Mouse (Mus musculus) cerebellum, adult 18-20 months (tissue): ENCODE data around the gene Myt1l.

Source experiments
- DNase-seq, 2 experiments: peaks; one replicate each; pipeline ENCODE4 v3.0.0; 2021

Myt1l gene

DNA sequence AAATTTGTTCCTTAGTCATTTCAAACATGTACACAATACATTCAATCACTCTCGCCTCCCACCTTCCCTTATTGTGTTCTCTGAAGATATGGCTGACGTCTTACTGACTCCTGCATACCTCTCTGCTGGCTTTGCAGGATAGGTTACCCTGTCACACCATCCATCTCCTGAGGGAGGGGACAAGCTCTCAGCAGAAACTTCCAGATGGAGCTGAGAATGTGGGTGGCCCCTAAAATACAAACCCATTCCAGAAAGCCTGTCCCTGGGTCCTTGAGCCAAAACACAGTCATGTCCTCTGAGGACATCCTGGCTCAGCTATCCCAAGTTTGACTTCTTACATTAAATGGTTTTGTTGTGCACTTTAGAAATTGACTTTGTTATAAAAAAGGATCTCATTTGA lies 129.7 kb downstream of the Myt1l start:
- no peak for DNase-seq

GRCm38 (mm10) chr12:29671984-29672383 lies 143.8 kb downstream of the Myt1l start:
- no peak for DNase-seq

DNA sequence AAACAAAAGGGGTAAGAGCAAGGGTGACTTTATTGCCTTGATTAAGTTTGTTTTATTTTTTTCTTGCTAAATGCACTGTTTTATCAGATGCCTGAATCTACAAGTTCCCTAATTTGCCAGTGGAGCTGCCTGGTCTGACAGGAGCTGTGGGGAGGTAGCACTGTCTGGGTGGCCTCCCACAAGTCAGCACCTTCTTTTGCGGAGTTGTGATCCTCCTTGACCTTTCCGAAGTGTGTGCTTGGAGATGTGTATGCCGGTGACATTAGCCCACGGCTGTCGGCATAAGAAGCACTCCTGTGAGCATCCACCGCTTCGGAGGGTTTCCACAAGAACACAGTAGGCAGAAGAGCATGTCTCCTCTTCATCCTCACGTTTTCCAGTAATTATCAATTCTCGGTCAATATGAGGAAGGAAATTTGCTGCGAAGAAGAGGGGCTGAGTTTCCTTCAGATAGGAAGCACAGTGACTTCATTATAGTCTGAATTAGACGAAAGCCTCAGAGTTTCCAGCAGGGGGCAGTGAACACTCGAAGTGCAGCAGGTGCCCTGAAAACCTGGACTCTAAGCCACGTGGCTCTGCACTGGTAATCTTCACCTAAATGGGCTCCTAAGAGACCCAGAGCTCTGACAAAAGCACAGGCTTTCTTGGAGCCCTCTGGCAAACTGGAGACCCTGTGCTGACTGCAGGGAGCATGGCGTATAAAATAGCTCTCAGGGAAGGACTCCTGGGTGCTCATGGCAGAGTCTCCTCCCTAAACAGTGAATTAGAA lies 147.6 kb downstream of the Myt1l start:
- peak; percentile 70 to 71 for DNase-seq

GRCm38 (mm10) chr12:29682384-29682783 lies 154.2 kb downstream of the Myt1l start:
- DNase-seq: no peak

- no peak for DNase-seq
These were observed 154.8 kb downstream of the Myt1l start for GRCm38 (mm10) chr12:29682946-29683345.

DNA sequence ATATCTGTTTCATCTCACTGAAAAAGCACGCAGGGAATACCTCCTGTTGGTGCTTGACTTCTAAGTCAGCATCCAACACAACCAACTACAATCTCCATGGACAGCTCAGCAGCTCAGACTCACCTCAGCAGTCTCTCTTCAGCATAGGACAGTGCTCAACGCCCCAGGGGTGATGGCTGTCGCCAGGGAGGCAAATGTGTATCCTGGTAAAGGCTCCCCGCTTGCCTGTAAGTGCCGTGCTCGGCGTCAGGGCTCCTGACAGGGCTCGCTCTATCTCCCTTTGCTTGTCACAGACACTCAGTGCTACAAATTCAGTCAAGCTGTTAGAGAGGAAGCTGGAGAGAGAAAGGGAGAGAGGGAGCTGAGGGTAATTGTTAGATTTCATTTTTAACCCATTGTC lies 158.1 kb downstream of the Myt1l start:
- no peak for DNase-seq

- DNase-seq: no peak
These were observed 163.4 kb downstream of the Myt1l start for GRCm38 (mm10) chr12:29691566-29691965.

- peak; percentile 35 to 40 for DNase-seq
These were observed 167.0 kb downstream of the Myt1l start for GRCm38 (mm10) chr12:29695194-29695593.

- DNase-seq: peak; percentile 23 to 27
These were observed 169.6 kb downstream of the Myt1l start for GRCm38 (mm10) chr12:29697526-29698500.

GRCm38 (mm10) chr12:29698541-29698940 lies 170.4 kb downstream of the Myt1l start:
- DNase-seq: no peak

GRCm38 (mm10) chr12:29698976-29699375 lies 170.8 kb downstream of the Myt1l start:
- no peak for DNase-seq

DNA sequence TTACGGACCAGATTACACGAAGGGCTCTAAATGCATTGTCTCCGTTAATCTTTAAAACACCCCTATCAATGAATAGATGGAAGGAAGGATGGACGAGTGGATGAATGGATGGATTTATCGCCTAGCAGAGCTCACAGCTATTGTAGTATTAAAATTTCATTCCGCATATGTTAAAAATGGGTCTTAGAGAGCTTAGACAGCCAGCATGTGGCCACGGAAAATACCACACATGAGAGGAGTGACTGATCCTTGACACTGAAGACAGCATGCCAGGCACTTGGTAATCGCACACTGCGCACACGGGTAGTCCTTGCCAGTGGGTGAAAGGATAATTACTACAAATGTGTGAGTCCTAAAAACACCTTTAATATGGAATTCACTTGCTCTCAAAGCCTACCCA lies 171.2 kb downstream of the Myt1l start:
- DNase-seq: no peak

DNA sequence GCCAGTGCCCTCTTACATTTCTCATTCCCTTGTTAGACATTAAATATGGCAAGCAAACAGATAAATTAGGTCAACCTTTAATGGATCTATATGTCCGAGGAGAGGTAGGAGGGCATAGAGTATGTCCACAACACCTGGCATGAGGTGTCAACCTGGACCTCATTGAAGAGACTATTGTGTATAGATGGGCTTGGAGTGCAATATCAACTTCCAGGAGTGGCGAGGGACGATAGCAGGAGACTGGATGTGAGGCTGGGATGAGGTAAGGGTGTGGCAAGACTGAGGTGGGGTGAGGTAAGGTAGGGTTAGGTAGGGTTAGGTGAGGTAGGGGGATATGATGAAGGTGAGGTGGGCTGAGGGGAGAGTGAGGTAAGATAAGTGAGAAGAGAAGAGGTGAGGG lies 171.8 kb downstream of the Myt1l start:
- DNase-seq: no peak

GRCm38 (mm10) chr12:29701076-29701475 lies 172.9 kb downstream of the Myt1l start:
- no peak for DNase-seq

- no peak for DNase-seq
These were observed 173.6 kb downstream of the Myt1l start for GRCm38 (mm10) chr12:29701731-29702316.

- peak; percentile 74 to 81 for DNase-seq
These were observed 174.4 kb downstream of the Myt1l start for GRCm38 (mm10) chr12:29702626-29703025.

- DNase-seq: no peak
These were observed 175.4 kb downstream of the Myt1l start for GRCm38 (mm10) chr12:29703541-29703940.

- no peak for DNase-seq
These were observed 178.9 kb downstream of the Myt1l start for GRCm38 (mm10) chr12:29707094-29707493.

GRCm38 (mm10) chr12:29708166-29708565 lies 180.0 kb downstream of the Myt1l start:
- no peak for DNase-seq

DNA sequence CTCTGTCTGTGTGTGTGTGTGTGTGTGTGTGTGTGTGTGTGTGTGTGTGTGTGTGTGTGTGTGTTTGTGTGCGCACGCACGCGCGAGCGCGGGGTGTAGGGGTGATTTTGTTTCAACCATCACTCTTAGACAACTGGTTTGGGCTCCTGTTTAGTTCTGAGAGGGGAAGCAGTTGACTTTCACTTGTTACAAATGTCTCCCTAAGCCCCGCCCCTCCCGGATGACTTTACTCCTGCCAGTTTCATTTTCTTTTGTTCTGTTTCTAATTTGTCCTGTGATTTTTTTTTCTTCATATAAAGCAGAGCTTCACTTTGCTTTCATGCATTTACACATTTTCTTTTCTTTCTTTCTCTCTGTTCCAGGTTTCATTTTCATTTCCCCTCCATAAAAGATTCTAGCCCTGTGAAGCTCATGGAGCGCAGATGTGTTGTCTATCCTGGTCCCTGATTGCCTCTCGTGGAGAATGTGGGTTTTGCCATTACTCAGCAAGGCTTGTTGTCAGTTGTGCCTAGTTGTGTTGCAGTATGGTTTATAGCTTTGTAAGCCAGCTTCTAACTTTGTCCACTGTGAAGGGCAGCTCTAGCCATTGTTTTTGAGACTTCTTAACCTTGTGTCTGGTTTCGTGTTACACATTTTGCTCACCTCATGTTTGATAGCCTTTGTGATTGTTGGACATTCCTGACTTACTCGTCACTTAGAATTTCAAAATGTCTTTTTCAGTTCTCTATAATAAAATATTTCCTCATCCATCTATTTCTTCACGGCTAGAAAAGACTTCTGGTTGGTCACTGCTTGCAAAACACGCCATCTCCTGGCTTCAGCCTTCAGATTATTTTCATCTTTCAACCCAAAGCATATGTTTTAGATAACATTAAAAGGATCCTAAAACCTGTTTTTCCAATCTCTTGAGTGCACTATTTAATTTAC lies 184.9 kb downstream of the Myt1l start:
- no peak for DNase-seq

GRCm38 (mm10) chr12:29723722-29724338 lies 195.6 kb downstream of the Myt1l start:
- peak; percentile 76 to 80 for DNase-seq

GRCm38 (mm10) chr12:29728294-29728693 lies 200.1 kb downstream of the Myt1l start:
- DNase-seq: no peak
